Mouse (Mus musculus) stomach, embryonic 14.5 days (tissue): ENCODE measurements at regions not wholly inside any gene's neighbourhood (a gene's known extent, or its start where the extent isn't known, plus 50 kb on each side); places are given as distances from the start of the nearest gene placed in this dataset.
A peak's percentile ranks its signal among the peaks of the same experiment; 100 is the strongest.

ENCODE experiments used
- ATAC-seq: fragments of 200-750 bp; cut with Nextera tagmentation; 2 replicates; pipeline ENCODE4 v1.8.0; 2017; ENCODE audit warnings: low read depth, moderate TSS enrichment; ENCODE audit not compliant: insufficient number of reproducible peaks, insufficient read depth, low FRiP score
- H3K27ac ChIP-seq: fragments of 300-500 bp; sonication (generic); 2 replicates; pipeline ENCODE4 v1.5.1; 2014; ENCODE audit warnings: mild to moderate bottlenecking, low read length, moderate library complexity, mixed read lengths
- H3K27me3 ChIP-seq: fragments of 300-500 bp; sonication (generic); 2 replicates; pipeline ENCODE4 v1.6.1; 2014; ENCODE audit warnings: low read length, control low read depth, mixed read lengths; ENCODE audit not compliant: control insufficient read depth, insufficient read depth
- H3K36me3 ChIP-seq: fragments of 300-500 bp; sonication (generic); 2 replicates; pipeline ENCODE4 v1.6.1; 2014; ENCODE audit warnings: mild to moderate bottlenecking, control low read depth, low read length, moderate library complexity, mixed read lengths; ENCODE audit not compliant: control insufficient read depth, insufficient read depth
- H3K4me1 ChIP-seq: fragments of 300-500 bp; sonication (generic); 2 replicates; pipeline ENCODE4 v1.6.1; 2014; ENCODE audit warnings: low read length, control low read depth, mixed read lengths; ENCODE audit not compliant: control insufficient read depth, insufficient read depth
- H3K4me2 ChIP-seq: fragments of 300-500 bp; sonication (generic); replicated peaks from 2 replicates; pipeline ENCODE4 v1.6.1; 2014; ENCODE audit warnings: low read depth, low read length, control low read depth
- H3K4me3 ChIP-seq: fragments of 300-500 bp; sonication (generic); 2 replicates; pipeline ENCODE4 v1.5.1; 2014; ENCODE audit warnings: low read depth, low read length, control low read depth
- H3K9ac ChIP-seq: fragments of 300-500 bp; sonication (generic); replicated peaks from 2 replicates; pipeline ENCODE4 v1.6.1; 2014; ENCODE audit warnings: low read depth, mild to moderate bottlenecking, control low read depth, low read length, moderate library complexity, mixed read lengths
- H3K9me3 ChIP-seq: fragments of 300-500 bp; sonication (generic); 2 replicates; pipeline ENCODE4 v1.6.1; 2016; ENCODE audit warnings: low read depth, low read length, control low read depth; ENCODE audit not compliant: control insufficient read depth
- WGBS: fragments of 180-500 bp; shearing (Covaris S2); extraction: QIAGEN DNeasy Blood & Tissue Kit; methylation state at CpG from one replicate; pipeline ENCODE4 v1.1.7; 2014; 5-methylcytosine and 5-hydroxymethylcytosine counted together

DNA sequence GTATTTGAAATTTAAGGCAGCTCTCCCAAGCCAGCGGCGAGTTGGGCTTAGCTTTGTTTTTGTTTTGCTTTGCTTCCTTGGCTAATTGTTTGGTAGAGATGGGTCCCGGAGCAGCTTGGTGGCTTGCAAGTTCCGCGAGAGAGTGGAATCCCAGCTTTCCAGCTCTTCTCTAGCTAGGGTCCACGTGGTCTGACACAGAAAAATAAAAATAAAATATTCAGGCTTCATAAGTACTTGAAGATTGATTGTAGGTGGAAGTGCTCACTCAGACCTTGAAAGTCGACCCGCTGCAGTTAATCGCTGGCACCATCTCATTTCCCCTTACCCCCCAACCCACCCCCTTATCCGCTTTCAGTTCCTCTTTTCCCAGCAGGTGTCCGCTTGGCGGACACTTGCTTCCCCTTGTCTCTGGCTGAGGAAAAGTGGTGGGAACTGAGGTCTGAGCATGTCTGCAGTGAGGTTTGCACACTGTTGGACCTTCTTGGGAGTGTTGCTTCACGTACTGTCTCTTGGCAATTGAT lies 198.5 kb downstream of the Dusp6 start:
- Histone ChIP-seq H3K4me1 (peaks cover 6% of the 10 kb centered on the region; the same call in 1 of the 2 replicates), H3K9ac (0 out of 2 replicates have a peak overlapping the region, but pooled peaks have one; percentile 14), H3K9me3 (no peaks in the 10 kb centered on the region), H3K36me3 (no peaks in the 10 kb centered on the region), H3K4me2 (peak overlapping the region; percentile 75), H3K27me3 (no peaks in the 10 kb centered on the region), H3K4me3 (peak overlapping the region; percentile 29), H3K27ac (peak overlapping the region; percentile 61; the same call in 1 of the 2 replicates)
- WGBS = 3% methylated on average over 13 of the region's 13 CpGs
- no peak for ATAC-seq

- no peak overlapping the region for H3K9ac ChIP-seq
- H3K9me3 ChIP-seq = no peaks in the 10 kb centered on the region
- ATAC-seq = peak; percentile 78
- no peak overlapping the region for H3K4me2 ChIP-seq
- H3K27me3 ChIP-seq = no peaks in the 10 kb centered on the region
- no peaks in the 10 kb centered on the region for H3K4me1 ChIP-seq
- H3K36me3 ChIP-seq = no peaks in the 10 kb centered on the region
- H3K4me3 ChIP-seq = no peak overlapping the region
- 90% methylated on average over 1 of the region's 1 CpGs for WGBS
- no peak overlapping the region for H3K27ac ChIP-seq
Measured at GRCm38 (mm10) chr10:99466695-99467094, 203.7 kb downstream of the Dusp6 start.

- H3K4me2 ChIP-seq = no peak overlapping the region
- H3K9ac ChIP-seq = no peak overlapping the region
- 75% methylated on average over 9 of the region's 9 CpGs for WGBS
- H3K36me3 ChIP-seq = no peaks in the 10 kb centered on the region
- no peak overlapping the region for H3K4me3 ChIP-seq
- no peaks in the 10 kb centered on the region for H3K9me3 ChIP-seq
- H3K27me3 ChIP-seq = no peaks in the 10 kb centered on the region
- ATAC-seq = no peak
- no peaks in the 10 kb centered on the region for H3K4me1 ChIP-seq
- H3K27ac ChIP-seq = peak overlapping the region; percentile 12; the same call in 1 of the 2 replicates
Measured at GRCm38 (mm10) chr10:99467319-99467842, 204.3 kb downstream of the Dusp6 start.

DNA sequence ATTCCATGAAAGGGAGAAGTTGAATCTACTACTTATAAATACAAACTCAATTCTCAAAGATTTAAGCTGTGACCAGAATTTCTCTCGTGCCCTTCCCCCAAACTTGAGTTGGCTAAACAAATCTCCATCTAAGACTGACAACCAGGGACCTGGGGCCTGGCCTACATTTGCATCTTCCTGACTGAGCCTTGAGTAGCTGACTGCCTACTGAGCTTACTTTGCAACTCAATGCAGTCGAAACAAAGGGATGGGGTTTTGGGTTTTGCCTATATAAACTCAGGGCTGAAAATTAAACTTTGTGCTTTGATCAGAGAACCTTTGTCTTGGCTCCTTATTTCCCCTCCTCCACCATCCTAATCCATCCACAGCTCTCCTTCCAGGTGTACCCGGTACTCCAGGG lies 205.9 kb downstream of the Dusp6 start:
- Histone ChIP-seq H3K4me2 (no peak overlapping the region), H3K27ac (no peak overlapping the region), H3K9ac (no peak overlapping the region), H3K9me3 (no peaks in the 10 kb centered on the region), H3K4me3 (no peak overlapping the region), H3K36me3 (no peaks in the 10 kb centered on the region), H3K4me1 (no peaks in the 10 kb centered on the region), H3K27me3 (no peaks in the 10 kb centered on the region)
- ATAC-seq = no peak
- 34% methylated on average over 3 of the region's 3 CpGs for WGBS

- Histone ChIP-seq H3K4me3 (no peak overlapping the region), H3K36me3 (no peaks in the 10 kb centered on the region), H3K9me3 (no peaks in the 10 kb centered on the region), H3K27me3 (no peaks in the 10 kb centered on the region), H3K27ac (no peak overlapping the region), H3K9ac (no peak overlapping the region), H3K4me2 (no peak overlapping the region), H3K4me1 (no peaks in the 10 kb centered on the region)
- ATAC-seq = no peak
- WGBS = 77% methylated on average over 8 of the region's 8 CpGs
Measured at GRCm38 (mm10) chr10:99471832-99472497, 208.9 kb downstream of the Dusp6 start.

- Histone ChIP-seq H3K4me3 (no peak overlapping the region), H3K9ac (no peak overlapping the region), H3K9me3 (no peaks in the 10 kb centered on the region), H3K4me1 (no peaks in the 10 kb centered on the region), H3K27ac (no peak overlapping the region), H3K27me3 (no peaks in the 10 kb centered on the region), H3K4me2 (no peak overlapping the region), H3K36me3 (no peaks in the 10 kb centered on the region)
- WGBS = 46% methylated on average over 4 of the region's 4 CpGs
- ATAC-seq = no peak
Measured at GRCm38 (mm10) chr10:99472806-99473205, 209.8 kb downstream of the Dusp6 start.

- H3K36me3 ChIP-seq = no peaks in the 10 kb centered on the region
- WGBS = 85% methylated on average over 9 of the region's 9 CpGs
- ATAC-seq = no peak
Measured at GRCm38 (mm10) chr10:99473758-99474157, 210.7 kb downstream of the Dusp6 start.

DNA sequence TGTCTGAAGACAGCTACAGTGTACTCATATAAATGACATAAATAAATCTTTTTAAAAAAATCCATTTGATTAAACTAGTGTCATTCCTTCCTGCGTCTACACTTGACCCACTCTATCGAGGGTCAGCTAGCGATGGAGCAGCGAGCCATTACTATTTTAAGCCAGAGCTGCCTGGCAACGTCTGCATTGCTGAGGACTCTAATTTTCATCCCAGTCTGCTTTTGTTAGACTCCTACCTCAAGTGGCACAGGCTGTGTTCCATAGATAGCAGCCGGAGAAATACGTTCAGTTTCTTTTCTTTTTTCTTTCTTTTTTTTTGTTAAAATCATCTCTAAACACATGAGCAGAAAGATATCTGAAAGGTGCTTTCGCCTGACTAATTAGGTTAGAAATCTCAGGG lies 211.5 kb downstream of the Dusp6 start:
- WGBS = 76% methylated on average over 8 of the region's 8 CpGs
- Histone ChIP-seq H3K9ac (no peak overlapping the region), H3K27me3 (no peaks in the 10 kb centered on the region), H3K4me1 (no peaks in the 10 kb centered on the region), H3K4me2 (no peak overlapping the region), H3K9me3 (no peaks in the 10 kb centered on the region), H3K4me3 (no peak overlapping the region), H3K27ac (no peak overlapping the region), H3K36me3 (no peaks in the 10 kb centered on the region)
- no peak for ATAC-seq

More at GRCm38 (mm10) chr10:99473758-99474157, 210.7 kb downstream of the Dusp6 start:
- Histone ChIP-seq H3K4me3 (no peak overlapping the region), H3K27me3 (no peaks in the 10 kb centered on the region), H3K4me1 (no peaks in the 10 kb centered on the region), H3K9me3 (no peaks in the 10 kb centered on the region), H3K9ac (no peak overlapping the region), H3K27ac (no peak overlapping the region), H3K4me2 (no peak overlapping the region)
